8 mouse cellular contexts compared by ENCODE assay signal in the genomic region with DNA sequence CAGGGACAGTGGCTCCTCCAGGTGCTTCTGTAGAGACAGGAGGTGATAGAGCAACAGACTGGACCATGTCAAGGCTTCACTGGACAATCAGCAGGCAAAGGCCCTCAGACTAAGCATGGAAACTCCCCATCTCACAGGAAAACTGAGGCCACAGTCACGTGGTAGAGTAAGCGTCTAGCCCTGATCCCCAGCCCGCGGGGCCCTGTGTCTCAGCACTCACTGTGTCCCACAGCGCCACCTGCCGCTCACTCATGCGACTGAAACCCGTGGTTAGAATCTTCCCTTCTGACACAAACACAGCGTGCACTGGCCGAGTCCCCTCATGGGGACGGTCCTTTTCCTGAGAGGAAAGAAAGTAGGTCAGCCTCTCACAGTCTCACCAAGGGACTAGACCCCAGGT. TPM values are rescaled to one million over a fixed set of nuclear protein-coding genes. Genes with fewer than 3 reads are reported as not detected.
DNase-seq lines count a peak whose midpoint lies in the region; ATAC-seq lines count a peak whose summit lies in the region.

No protein-coding gene starts in this region.

- no peaks in the 10 kb centered on the region for H3K9me3 ChIP-seq in hindbrain, embryonic 13.5 days

- peaks cover 20% of the 10 kb centered on the region; the same call in 1 of the 2 replicates for H3K27me3 ChIP-seq in hindbrain, embryonic 13.5 days

- under 1% methylated on average over 11 of the region's 11 CpGs for WGBS in hindbrain, embryonic 13.5 days

- peak overlapping the region; percentile 11 for H3K4me3 ChIP-seq in hindbrain, embryonic 13.5 days

- no peak overlapping the region for H3K27ac ChIP-seq in hindbrain, embryonic 13.5 days

- peaks cover 26% of the 10 kb centered on the region for H3K36me3 ChIP-seq in hindbrain, embryonic 13.5 days

- H3K9ac ChIP-seq in hindbrain, embryonic 13.5 days = peak overlapping the region; percentile 92

- peak; percentile 79 for DNase-seq in Muller cell, postnatal 12 days (ENCODE audit: inconsistent ontology term)
- DNase-seq in cerebellum, adult 9-11 months = peak; percentile 90
- peak; percentile 86 to 92 for DNase-seq in frontal cortex, postnatal 14 days (ENCODE audit: low spot score in 2 of 2)
- peak; percentile 92 to 99 for DNase-seq in layer of hippocampus, postnatal 25 days (ENCODE audit: extremely low spot score in 1 of 2, low spot score in 1 of 2)
- DNase-seq in lung, postnatal 25 days (ENCODE audit: low spot score) = peak; percentile 88
- peak; percentile 64 for DNase-seq in retina, adult 2 months (ENCODE audit: low read depth, low spot score)
- DNase-seq in thymus, postnatal 36 days = peak; percentile 93 to 96

- peak; percentile 33; the same call in 1 of the 2 replicates for ATAC-seq in hindbrain, embryonic 13.5 days (ENCODE audit: low FRiP score)

- H3K4me1 ChIP-seq in hindbrain, embryonic 13.5 days (replicated peaks) = peaks cover 75% of the 10 kb centered on the region

- H3K4me2 ChIP-seq in hindbrain, embryonic 13.5 days = peak overlapping the region; percentile 73

RNA-seq across cellular contexts. Expression of a gene that starts 5.5 kb away (rescaled TPM):
- 20.9 and 22.2 TPM in 2 replicates for polyA plus RNA-seq in hindbrain, embryonic 13.5 days (2015; fragmentation: Nextera tagmentation; extraction: Ambion mirVana)
- 10 to 100 TPM; 16.4 to 19.4 TPM for total RNA-seq in layer of hippocampus, postnatal 25 days (2021)

RNA-seq across cellular contexts. Expression of a gene that starts 5.9 kb away (rescaled TPM):
- polyA plus RNA-seq in hindbrain, embryonic 13.5 days (2015; fragmentation: Nextera tagmentation; extraction: Ambion mirVana) = 149 and 154 TPM in 2 replicates
- total RNA-seq in layer of hippocampus, postnatal 25 days (2021) = 100 to 1,000 TPM; 104 to 112 TPM

RNA-seq across cellular contexts. Expression of a gene that starts 6.5 kb away (rescaled TPM):
- polyA plus RNA-seq in hindbrain, embryonic 13.5 days (2015; fragmentation: Nextera tagmentation; extraction: Ambion mirVana) = 81.4 and 90.1 TPM in 2 replicates
- total RNA-seq in layer of hippocampus, postnatal 25 days (2021) = 100 to 1,000 TPM; 129 to 139 TPM

RNA-seq across cellular contexts. Expression of a gene that starts 24.8 kb away (rescaled TPM):
- polyA plus RNA-seq in hindbrain, embryonic 13.5 days (2015; fragmentation: Nextera tagmentation; extraction: Ambion mirVana) = 1.4 and 1.6 TPM in 2 replicates
- total RNA-seq in layer of hippocampus, postnatal 25 days (2021) = 10 to 100 TPM in 1 of 2 experiments, 1 to 10 TPM in 1; 9.5 to 11.1 TPM

RNA-seq across cellular contexts. Expression of a gene that starts 52.0 kb away (rescaled TPM):
- polyA plus RNA-seq in hindbrain, embryonic 13.5 days (2015; fragmentation: Nextera tagmentation; extraction: Ambion mirVana) = 53.4 and 56.5 TPM in 2 replicates
- 10 to 100 TPM; 30.5 to 35.1 TPM for total RNA-seq in layer of hippocampus, postnatal 25 days (2021)
